Mouse (Mus musculus): Measurements from ENCODE around the gene Sh3d19. TPM values are rescaled to one million over a fixed set of nuclear protein-coding genes. Genes with fewer than 3 reads are reported as not detected.

The Sh3d19 gene
- polyA plus RNA-seq (2012; rRNA removed): 25.0 and 27.5 TPM in 2 replicates

DNA sequence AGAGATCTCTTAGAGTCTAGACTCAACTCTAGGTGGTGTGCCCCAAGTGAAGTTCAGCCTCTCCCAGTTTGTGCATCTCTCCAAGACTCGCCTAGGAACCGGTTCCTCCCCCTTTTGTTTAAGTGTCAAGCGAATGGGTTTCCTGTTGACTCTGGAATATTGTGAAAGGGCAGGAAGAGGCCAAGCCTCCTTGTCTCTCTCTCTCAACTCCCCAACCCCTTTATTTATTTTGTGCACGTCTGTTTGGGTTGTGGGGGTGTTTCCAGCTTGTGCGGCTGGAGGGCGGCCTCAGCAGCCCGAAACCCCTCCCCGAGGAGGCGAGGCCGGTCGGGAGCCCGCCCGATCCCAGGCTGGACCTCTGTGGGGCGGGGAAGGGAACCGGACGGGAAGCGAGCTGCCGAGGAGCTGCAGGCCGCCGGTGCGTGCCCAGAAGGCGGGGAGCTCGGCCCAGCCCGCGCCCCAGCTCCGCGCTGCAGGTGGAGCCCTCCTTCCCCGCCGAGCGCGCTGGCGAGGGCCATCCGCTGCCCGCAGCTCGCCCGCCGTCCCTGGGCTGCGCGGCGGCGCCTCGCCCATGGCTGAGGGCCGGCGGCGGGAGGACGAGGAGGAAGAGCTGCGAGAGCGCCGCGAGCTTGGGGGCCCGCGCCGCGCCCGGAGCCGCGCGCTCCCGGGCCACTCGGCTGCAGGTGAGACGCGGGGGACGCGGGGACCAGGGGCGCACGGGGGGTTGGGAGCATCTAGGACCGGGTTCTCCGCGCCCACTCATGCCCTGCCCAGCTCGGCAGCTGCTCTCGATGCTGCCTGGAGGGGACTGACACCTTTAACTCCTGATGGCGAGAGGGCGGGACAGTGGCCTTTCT lies at the start of gene Sh3d19:
Gene Sh3d19, plus strand, starts transcription at position 368 of the 857 bp plus-strand sequence.

DNA sequence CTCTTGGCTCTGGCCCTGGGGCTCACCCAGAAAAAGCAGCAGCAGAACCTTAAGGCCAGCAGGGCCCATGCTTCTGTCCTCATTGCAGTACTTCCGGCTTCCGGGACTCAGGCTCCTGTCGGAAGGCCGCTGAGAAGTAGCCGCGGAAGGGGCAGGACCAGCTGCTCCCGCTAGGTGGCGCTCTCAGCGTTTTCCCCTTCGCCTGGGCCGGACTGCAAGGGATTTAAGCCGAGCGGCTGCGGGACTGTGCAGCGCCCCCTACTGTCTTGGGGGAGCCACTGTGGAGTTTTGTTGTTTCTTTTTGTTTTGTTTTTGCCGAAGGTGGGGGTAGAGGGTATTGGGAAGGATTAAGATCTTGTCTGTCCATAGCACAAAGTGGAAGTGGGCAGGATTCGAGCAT lies 31.5 kb downstream of the Sh3d19 start, which contains the start of gene Prss48:
Gene Prss48, minus strand, starts transcription at position 69 of the 400 bp plus-strand sequence.

DNA sequence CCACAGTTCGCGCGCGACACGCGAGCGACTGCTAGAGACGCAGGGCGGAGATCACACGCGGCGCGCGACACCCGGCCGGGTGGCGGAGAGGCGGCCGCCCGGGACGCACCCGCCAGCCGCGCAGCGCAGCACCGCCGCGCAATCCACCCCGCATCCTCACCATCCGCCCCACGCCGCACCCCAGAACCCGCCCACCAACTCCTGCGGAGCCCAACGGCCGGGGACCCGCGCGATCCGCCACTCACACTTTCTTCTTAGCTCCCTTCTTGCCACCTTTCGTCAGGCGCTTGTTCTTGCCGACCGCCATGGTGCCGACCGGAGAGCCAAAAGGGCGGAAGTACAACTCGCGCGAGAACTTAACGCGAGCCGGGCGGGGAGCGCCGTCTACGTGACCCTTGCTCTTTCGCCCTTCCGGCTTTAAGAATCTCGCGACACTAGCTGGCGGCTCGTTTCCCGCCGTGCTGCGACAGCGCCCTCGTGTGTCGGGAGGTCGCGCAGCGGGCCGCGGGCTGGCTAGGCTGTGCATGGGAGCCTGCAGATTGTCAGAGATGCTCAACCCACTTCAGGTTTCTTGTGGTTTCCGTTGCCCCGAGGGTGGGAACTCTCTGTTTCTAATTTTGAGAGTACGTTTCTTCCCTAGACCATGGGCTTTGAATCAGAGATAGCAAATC lies 171.5 kb downstream of the Sh3d19 start, which contains the start of gene Rps3a1:
Gene Rps3a1, minus strand, starts transcription at position 440 of the 671 bp plus-strand sequence.

Other genes with a start within 250 kb of the Sh3d19 start
- 1.4 and 1.7 TPM in 2 replicates for gene Fam160a1, start 153.8 kb upstream of the Sh3d19 start, polyA plus RNA-seq (2012; rRNA removed)
- gene Glt28d2, start 83.6 kb upstream of the Sh3d19 start, polyA plus RNA-seq (2012; rRNA removed): 0.53 and 1.1 TPM in 2 replicates
- 0.19 and 0.52 TPM in 2 replicates for gene Gm37240, start 83.6 kb upstream of the Sh3d19 start, polyA plus RNA-seq (2012; rRNA removed)
- gene Prss48, start 31.4 kb downstream of the Sh3d19 start, polyA plus RNA-seq (2012; rRNA removed): not detected in 2 replicates
- gene Rps3a1, start 171.6 kb downstream of the Sh3d19 start, polyA plus RNA-seq (2012; rRNA removed): 1,035 and 1,066 TPM in 2 replicates

Data from central nervous system, embryonic 18 days (tissue).